Mouse (Mus musculus) embryonic fibroblast, embryonic 13.5 days (primary cell): Measurements from ENCODE around the gene Pygo1. TPM values are rescaled to one million over a fixed set of nuclear protein-coding genes. Genes with fewer than 3 reads are reported as not detected.
A peak's percentile ranks its signal among the peaks of the same experiment; 100 is the strongest.

Experiments
- H3K27ac ChIP-seq: 2 replicates; pipeline ENCODE4 v1.5.1; 2012; ENCODE audit warnings: low read length, control low read depth, inconsistent platforms; ENCODE audit not compliant: insufficient read depth
- H3K4me1 ChIP-seq: 2 replicates; pipeline ENCODE4 v1.6.1; 2011; ENCODE audit warnings: low read length; ENCODE audit not compliant: control insufficient read depth, insufficient read depth
- H3K4me3 ChIP-seq: 2 replicates; pipeline ENCODE4 v1.5.1; 2011; ENCODE audit warnings: mild to moderate bottlenecking, control low read depth, low read length; ENCODE audit not compliant: insufficient read depth
- CTCF ChIP-seq: IDR thresholded peaks from 2 replicates; pipeline ENCODE4 v1.5.1; 2011; ENCODE audit warnings: mild to moderate bottlenecking, control low read depth, low read length, moderate library complexity, borderline replicate concordance; ENCODE audit not compliant: insufficient read depth
- POLR2A ChIP-seq: IDR thresholded peaks from 2 replicates; pipeline ENCODE4 v1.6.1; 2011; ENCODE audit warnings: low read depth, mild to moderate bottlenecking, control low read depth, low read length, moderate library complexity
- polyA plus RNA-seq: library from polyadenylated mRNA; stranded (reverse); fragments of >200 nt; gene quantifications from 2 replicates; pipeline ENCODE4 v1.2.4, GENCODE M21; 2011; ENCODE audit warnings: low read depth; ENCODE audit not compliant: missing spikeins, insufficient read length

Gene Pygo1
- polyA plus RNA-seq, 1 experiment = 8.0 TPM

DNA sequence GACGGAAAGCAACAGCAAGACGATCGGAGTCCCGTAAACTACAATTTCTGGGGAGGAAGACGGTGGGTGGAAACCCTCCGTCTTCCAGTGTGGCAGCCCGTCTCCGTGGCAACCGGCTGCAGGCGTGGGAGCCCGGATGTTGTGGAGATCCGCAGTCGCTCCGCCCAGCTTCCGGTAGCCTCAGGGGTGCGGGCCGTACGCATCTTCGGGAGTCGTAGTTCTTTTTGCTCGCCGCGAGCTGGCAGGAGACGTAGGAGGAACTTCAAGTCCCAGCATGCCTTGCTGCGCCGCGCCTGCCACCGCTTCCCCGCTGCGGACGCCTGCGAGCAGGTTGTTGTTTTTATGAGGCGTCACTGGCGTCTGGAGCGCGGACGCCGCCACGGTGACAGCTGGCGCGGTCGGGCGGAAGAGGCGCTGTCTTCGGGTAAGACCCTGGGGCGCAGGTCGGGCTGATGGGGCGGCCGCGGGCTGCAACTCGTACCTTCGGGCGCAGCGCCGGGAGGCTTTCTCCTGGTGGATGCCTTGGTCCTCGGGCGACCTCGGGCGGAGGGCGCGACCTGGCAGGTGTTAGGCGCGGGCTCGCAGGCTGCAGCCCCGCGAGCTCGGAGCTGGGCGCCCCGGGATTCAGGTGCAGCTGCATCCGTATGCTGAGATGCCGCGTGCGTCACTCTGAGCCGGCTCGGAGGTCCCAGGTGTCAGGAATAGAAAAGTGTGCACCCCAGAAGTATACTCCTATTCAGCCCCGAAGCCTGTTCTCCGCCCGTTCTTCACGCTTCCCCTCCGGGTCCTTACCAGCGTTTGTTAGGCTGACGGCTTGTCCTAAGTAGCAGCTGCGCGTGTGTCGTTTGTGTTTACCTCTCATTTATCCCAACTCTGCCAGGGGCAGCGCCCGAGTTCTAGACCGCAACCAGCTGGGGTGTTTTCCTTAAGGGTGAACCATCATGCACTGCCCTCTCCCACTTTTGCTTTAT, 60.1 kb downstream of the Pygo1 start, which contains the start of the genes Ccpg1os and Ccpg1:
Ccpg1os (minus strand) TSS at position 133 of the 971 bp plus-strand sequence.
Ccpg1 (plus strand) TSS at position 180 of the 971 bp plus-strand sequence.
- TF ChIP-seq POLR2A (peak; percentile 42), CTCF (no peak)
- Histone ChIP-seq H3K27ac (no peak within 1 kb of the TSS), H3K4me1 (0 out of 2 replicates have a peak, but pooled peaks cover 3% of the 10 kb centered on the region), H3K4me3 (peak within 1 kb of the TSS; percentile 94)

DNA sequence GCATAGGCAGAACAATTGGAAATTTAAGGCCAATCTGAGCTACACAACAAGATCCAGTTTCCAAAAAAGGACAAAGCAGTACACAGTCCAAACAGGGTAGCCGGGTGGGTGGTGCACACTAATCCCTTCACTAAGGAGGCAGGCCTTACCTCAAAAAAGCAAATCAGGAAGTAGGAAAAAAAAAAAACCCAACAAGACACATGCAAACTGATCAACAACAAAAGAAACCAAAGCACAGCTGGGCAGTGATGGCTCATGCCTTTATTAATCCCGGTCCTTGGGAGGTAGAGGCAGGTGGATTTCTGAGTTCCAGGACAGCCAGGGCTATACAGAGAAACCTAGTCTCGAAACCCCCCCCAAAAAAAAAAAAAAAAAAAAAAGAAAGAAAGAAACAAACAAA, 62.3 kb downstream of the Pygo1 start:
- H3K27ac ChIP-seq = no peak overlapping the region

DNA sequence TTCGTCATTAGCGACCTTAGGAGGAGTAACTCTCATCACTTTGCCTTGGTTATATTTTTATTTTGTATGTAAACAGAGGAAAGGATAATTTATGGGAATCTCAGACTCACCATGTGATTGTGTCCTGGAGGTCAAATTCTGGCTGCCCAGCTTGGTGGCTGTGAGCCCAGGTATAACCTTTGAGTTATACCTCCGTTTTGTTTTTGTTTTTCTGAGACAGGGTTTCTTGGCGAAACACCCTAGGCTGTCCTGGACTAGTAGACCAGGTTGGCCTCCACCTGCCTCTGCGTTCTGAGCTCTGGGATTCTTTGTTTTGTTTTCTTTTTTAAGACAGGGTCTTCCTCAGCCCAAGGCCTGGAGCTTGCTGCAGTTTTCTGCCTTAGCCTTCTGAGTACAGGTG, 63.3 kb downstream of the Pygo1 start:
- 0 out of 2 replicates have a peak, but pooled peaks cover 3% of the 10 kb centered on the region for H3K4me1 ChIP-seq
- no peak overlapping the region for H3K27ac ChIP-seq
- TF ChIP-seq POLR2A (no peak), CTCF (no peak)
- no peak overlapping the region for H3K4me3 ChIP-seq

More for the DNA sequence above, 62.3 kb downstream of the Pygo1 start:
- Histone ChIP-seq H3K4me3 (no peak overlapping the region), H3K4me1 (0 out of 2 replicates have a peak, but pooled peaks cover 3% of the 10 kb centered on the region)
- TF ChIP-seq CTCF (no peak), POLR2A (no peak)

DNA sequence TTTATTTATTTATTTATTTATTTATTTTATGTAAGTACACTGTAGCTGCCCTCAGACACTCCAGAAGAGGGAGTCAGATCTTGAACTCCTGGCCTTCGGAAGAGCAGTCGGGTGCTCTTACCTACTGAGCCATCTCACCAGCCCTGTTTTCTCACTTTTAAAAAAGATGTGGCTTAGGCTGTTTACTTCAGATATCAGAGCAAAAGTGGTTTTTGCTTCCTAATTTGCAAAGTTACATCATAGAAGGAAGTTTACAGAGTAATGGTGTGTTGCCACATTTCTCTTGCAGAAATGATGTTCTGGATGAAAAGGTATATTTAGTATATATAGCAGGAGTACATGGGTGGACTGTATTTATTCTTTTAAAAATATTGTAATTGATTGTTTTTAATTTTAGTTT, 66.0 kb downstream of the Pygo1 start:
- Histone ChIP-seq H3K27ac (no peak overlapping the region), H3K4me1 (no peaks in the 10 kb centered on the region), H3K4me3 (no peak overlapping the region)
- TF ChIP-seq POLR2A (no peak), CTCF (no peak)

DNA sequence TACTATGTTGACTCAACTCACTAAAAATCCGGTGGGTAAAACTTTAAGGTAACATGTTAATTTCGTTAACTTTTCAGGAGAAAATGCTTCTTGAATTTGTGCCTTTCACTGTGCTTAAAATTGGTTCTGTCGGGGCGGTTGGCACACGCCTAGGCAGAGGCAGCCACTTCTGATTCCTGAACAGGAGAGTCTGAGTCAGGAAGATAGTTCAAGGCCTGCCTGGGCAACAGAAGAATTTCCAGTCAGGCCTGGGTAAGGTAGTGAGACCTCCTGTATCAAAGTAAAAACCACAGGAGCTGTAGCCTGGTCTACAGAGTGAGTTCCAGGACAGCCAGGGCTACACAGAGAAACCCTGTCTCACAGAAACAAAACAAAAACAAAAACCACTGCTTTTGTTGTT, 67.1 kb downstream of the Pygo1 start:
- Histone ChIP-seq H3K4me3 (no peak overlapping the region), H3K4me1 (no peaks in the 10 kb centered on the region), H3K27ac (no peak overlapping the region)
- TF ChIP-seq CTCF (no peak), POLR2A (no peak)

DNA sequence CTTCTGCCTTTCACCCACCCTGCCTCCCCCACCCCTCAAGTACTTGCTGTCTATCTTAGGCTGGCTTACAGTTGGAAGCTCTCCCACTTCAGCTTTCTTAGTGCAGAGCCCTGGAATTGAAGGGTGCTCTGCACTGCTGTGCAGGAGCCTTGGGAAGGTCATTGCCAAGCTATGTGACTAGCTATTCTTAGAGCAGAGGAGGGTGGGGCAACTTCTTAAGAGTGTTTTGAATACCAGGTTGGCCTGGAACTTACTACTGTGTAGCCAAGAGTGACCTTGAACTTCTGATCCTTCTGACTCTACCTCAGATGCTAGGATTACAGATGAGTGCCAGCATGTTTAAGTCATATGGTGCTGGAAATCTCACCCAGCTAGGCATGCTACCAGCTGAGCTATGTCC, 70.7 kb downstream of the Pygo1 start:
- Histone ChIP-seq H3K4me3 (no peak overlapping the region), H3K4me1 (no peaks in the 10 kb centered on the region), H3K27ac (no peak overlapping the region)
- TF ChIP-seq POLR2A (no peak), CTCF (no peak)

DNA sequence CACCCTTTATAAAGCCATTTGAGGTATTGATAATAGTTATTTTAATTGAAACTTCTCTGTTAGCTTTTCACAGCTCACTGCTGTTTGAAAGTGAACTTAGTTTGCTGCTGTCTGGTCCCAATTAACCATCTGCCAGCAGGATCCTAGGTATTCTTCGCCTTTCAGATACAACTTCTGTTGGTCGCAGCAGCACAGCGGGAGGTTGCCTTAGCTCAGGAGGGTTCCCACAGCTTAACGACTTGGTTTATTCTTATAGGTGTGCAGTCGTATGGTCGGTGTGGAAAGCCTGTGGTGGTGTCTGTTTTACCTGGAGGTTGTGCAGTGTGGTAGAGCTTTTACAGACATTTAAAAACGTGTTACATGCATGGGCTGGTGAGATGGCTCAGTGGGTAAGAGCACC, 71.4 kb downstream of the Pygo1 start:
- Histone ChIP-seq H3K27ac (no peak overlapping the region), H3K4me1 (no peaks in the 10 kb centered on the region), H3K4me3 (no peak overlapping the region)
- TF ChIP-seq POLR2A = no peak
- no peak for TF ChIP-seq CTCF

DNA sequence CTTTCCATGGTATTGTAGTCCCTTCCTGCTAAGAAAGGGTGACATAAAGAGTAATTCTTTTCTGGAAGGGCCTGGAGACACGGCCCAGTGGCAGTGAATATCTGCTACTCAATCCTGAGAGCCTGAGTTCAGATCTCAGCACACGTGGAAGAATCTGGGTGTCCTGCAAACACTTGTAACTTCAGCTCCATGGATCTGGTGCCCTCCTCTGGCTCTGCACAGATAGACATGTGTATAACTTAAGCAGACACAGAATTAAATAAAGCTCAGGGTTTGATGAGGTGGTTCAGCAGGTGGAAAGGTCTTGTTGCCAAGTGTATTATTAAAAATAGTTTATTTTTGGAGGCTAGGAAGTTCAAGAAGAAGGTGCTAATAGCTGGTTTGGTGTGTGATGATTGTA, 75.0 kb downstream of the Pygo1 start:
- TF ChIP-seq POLR2A (no peak), CTCF (no peak)
- no peaks in the 10 kb centered on the region for H3K4me1 ChIP-seq
- H3K4me3 ChIP-seq = no peak overlapping the region
- H3K27ac ChIP-seq = no peak overlapping the region

DNA sequence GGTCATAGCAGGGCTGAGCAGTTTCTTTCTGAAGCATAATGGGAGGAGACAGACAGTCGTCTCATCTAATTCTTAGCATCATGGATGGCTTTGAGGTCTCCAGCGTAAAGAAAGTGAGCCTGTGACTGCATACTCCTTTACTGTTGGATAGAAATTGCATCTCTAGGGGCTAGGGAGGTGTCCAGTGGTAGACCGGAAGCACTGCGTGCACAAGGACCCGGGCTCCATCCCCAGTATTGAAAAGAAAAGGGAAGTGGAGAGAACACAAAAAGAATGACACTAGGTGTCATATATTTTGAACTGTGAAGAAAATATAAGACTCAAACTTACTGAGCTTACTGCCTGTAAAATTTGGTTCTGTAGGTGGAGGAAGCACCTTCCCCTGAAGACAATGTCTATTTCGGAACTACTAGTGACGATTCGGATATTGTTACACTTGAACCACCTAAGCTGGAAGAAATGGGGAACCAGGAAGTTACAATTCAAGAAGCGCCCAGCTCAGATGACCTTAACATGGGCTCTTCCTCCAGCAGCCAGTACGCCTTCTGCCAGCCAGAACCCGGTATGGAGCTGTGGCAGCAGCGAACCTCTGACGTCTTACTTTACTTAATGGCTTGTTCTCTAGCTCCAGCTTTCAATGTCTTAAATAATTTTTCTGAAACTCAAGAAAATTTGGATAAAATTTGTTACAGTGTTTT, 76.0 kb downstream of the Pygo1 start:
- TF ChIP-seq CTCF = no peak
- Histone ChIP-seq H3K4me1 (no peaks in the 10 kb centered on the region), H3K27ac (no peak overlapping the region), H3K4me3 (no peak overlapping the region)

Other genes with a start within 250 kb of the Pygo1 start
- gene Prtg, start 118.8 kb upstream of the Pygo1 start, polyA plus RNA-seq = 0.32 and 0.37 TPM in 2 replicates
- 0.86 and 0.95 TPM in 2 replicates for gene Dyx1c1, start 33.1 kb downstream of the Pygo1 start, polyA plus RNA-seq
- gene Gm44503, start 33.2 kb downstream of the Pygo1 start, polyA plus RNA-seq = 0.30 TPM in 1 of 2 replicates, not detected in the other
- 5.5 and 6.5 TPM in 2 replicates for gene Ccpg1os, start 59.7 kb downstream of the Pygo1 start, polyA plus RNA-seq
- gene Ccpg1, start 59.8 kb downstream of the Pygo1 start, polyA plus RNA-seq = 28.1 and 30.7 TPM in 2 replicates
- gene Pigb, start 114.7 kb downstream of the Pygo1 start, polyA plus RNA-seq = 15.9 and 17.5 TPM in 2 replicates
- 2.5 and 5.1 TPM in 2 replicates for gene Rab27a, start 119.2 kb downstream of the Pygo1 start, polyA plus RNA-seq
- not detected in 2 replicates for gene Khdc3, start 176.2 kb downstream of the Pygo1 start, polyA plus RNA-seq
- gene Gm20509, start 176.8 kb downstream of the Pygo1 start, polyA plus RNA-seq = not detected in 2 replicates
- 49.7 and 60.8 TPM in 2 replicates for gene Rsl24d1, start 187.8 kb downstream of the Pygo1 start, polyA plus RNA-seq